Mouse (Mus musculus): ENCODE results near the gene Gm20449.
A peak's percentile ranks its signal among the peaks of the same experiment; 100 is the strongest.
"Not testable (repeated sequence)": the region's sequence is repeated elsewhere in the genome, so short reads cannot be mapped to it uniquely, and the experiment has no call there.

The Gm20449 gene

GRCm38 (mm10) chr7:41499389-41500049, at the start of gene Gm20449, which contains the start of gene AW146154:
TSS of gene Gm20449 (minus strand) at chr7:41499417.
TSS of gene AW146154 (minus strand) at chr7:41499890.
- DNase-seq: peak; percentile 99 to 100

DNA sequence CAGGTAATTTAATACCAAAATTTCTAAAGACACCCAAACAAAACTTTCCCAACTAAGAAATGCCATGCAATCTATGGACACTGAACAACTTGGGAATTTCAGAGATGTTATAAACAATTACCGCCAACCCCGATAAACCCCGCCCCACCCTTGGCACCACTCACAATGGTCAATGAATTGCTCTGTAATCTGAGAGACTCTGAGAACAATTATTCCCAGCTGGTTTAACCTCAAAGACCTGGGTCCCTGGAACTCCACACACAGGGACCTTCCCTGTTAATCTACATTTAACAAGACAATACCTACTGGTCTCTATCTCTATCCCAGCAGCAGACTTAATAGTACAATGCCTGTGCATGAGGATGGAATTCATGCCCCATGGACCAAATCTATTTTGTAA, 13.5 kb upstream of the Gm20449 start:
- no peak for DNase-seq

- DNase-seq: no peak
Observed at GRCm38 (mm10) chr7:41512207-41512606, 13.0 kb upstream of the Gm20449 start.

DNA sequence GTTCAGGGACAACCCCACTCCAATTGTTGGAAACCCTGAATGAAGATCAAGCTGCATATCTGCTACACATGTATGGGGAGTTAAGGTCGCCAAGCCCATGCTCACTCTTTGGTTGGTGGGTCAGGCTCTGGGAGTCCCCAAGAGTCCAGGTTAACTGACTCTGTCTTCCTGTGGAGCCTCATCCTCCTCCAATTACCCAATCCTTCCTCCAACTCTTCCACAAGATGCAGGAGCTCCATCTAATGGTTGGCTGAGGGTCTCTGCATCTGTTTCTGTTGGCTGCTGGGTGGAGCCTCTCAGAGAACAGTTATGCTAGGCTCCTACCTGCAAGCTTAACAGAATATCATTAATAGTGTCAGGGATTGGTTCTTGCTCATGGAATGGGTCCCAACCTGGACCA, 3.2 kb upstream of the Gm20449 start:
- peak in 1 of 2 experiments; percentile 37 for DNase-seq

DNA sequence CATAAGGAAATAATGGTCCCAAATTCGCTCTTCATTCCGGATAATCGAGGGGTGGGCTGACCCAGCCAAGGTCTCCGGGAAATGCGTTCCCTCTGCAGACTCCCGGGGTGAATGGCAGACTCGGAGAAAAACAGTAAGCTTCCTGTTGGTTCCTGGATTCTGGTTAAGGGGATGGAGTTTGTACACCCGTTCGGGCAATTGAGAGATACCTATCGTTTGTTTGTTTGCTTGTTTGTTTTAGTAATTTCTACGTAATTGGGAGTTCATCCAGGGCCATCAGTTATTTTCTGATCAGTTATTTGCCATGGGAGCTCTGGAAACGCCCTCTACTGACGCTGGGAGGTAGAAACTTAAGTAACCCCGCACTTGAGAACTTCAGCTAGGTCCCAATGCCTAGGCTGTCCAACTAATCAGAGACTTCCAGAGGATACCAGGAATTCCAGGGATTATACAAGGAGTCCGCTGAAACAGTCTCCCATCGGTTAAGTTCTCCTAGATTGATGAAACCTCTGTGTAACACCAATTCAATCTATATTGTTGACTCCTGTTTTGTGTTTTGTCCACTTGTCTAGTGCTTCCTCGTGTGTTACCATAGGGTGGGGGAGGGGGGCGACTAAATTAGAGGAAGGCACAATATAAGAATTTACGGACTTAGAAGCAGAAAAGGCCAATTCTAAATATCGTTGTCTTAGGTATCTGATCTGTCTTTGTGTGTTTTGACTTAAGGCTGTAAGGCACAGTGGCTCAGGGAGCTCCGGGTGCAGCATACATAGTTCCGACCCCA, 1.1 kb upstream of the Gm20449 start:
- DNase-seq: peak; percentile 82 to 84

- not testable (repeated sequence) for DNase-seq
Observed at GRCm38 (mm10) chr7:41499018-41499388, 214 bp downstream of the Gm20449 start.

DNA sequence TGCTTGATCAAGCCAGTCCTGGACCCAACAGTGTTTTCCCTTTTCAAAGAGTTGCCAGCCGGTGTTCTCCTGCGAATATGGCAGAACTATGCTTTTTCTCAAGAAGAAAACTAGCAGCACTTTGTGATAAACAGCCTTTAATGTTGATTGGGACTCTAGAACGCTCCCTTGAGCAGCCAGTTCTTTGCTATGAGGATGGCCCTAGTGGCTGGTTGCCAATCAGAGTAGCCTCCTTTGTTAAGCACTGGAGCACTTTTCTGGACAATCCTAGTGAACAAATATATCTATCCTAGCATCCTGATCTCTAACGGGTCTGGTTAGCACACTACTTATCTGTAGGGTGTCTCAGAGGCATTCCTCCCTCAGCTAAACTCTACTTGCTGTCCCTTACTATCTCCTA, 753 bp downstream of the Gm20449 start:
- DNase-seq: peak; percentile 29 to 38

DNA sequence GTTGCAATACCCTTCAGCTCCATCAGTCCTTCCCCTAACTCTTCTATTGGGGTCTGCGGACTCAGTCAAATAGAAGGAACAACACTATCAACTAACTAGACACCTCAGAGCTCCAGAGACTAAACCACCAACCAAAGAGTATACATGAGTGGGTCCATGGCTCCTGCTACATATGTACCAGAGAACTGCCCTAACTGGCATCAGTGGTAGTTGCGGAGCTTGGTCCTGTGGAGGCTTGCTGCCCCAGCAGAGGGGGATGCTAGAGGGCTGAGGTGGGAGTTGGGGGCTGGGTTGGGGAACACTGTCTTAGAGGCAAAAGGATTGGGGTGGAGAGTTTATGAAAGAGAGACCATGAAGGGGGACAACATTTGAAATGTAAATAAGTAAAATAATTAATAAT, 1.3 kb downstream of the Gm20449 start:
- DNase-seq: peak in 1 of 2 experiments; percentile 38

- DNase-seq: no peak
Observed at GRCm38 (mm10) chr7:41451864-41452263, 47.4 kb downstream of the Gm20449 start.

- DNase-seq: not testable (repeated sequence)
Observed at GRCm38 (mm10) chr7:41448596-41448995, 50.6 kb downstream of the Gm20449 start, which contains the start of gene Vmn2r57. TSS of gene Vmn2r57 (minus strand) at chr7:41448696.

DNA sequence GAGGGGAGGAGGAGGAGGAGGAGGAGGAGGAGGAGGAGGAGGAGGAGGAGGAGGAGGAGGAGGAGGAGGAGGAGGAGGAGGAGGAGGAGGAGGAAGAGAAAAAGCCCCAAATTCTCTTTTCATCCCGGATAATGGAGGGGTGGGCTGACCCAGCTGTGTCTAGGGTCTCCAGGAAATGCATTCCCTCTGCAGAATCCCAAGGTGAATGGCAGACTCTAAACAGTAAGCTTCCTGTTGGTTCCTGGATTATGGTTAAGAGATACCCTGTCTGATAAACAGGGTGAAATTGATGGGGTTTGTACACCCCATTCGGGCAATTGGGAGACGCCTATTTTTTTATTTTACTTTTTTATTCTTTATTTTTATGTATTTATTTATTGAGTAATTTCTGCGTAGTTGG, 105.1 kb downstream of the Gm20449 start:
- DNase-seq: no peak

DNA sequence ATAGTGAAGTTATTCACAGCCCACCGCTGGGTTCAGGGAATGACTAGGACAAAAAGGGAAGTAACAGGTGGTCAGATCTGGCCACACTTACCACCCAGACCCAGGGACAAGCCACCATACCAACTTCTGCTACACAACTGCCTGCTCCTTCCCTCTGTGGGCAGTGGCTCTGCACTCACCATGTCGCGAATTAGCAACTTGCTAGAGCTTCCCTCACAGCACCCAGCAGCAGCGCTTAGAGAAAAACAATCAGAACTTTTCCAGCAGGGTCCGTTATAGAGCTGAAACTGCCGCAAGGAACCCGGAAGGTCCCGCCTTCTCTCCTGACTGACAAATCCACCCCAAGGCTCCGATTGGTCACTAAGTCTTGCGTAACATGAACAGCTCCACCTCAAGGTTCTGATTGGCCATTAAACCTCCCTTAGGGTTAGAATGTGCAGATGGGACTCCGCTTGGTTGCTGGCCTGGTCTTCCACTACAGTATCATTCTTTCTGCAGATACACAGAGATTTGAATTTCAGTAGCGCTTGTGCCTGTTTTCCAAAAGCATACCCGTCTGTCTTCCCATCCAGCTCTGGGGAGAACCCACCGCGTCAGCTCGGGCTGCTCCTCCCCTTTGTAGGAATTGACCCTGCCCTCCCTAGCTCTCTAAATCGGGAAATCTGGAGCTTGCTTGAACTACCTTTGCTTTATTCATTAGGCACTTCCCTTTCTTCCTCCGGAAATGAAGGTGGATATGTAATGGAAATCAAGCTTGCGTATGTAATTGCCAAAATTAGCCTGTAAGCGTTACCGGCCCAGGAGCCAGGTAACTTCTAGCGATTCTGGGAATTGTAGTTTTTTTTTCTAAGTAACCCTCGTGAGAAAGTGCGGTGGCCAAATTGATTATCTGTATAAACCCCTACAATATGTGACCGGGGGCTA, 105.9 kb downstream of the Gm20449 start, which contains the start of gene AI987944:
Gene AI987944 (minus strand): TSS at position 332 of the 924 bp plus-strand sequence.
- peak; percentile 91 to 92 for DNase-seq
